Mouse (Mus musculus) kidney, adult 2 months (tissue): ENCODE data around the gene Emc8.

Experiments
- CTCF ChIP-seq: fragments of 200-500 bp; conservative IDR thresholded peaks from 2 replicates; pipeline ENCODE4 v1.5.1; 2011; ENCODE audit warnings: low read depth, mild to moderate bottlenecking, control low read depth, low read length, moderate library complexity, mixed read lengths; ENCODE audit not compliant: insufficient read depth, insufficient read length
- POLR2A ChIP-seq: fragments of 200-500 bp; IDR thresholded peaks from one replicate; pipeline ENCODE4 v1.6.1; 2011; ENCODE audit warnings: low read depth, low read length, control low read depth

DNA sequence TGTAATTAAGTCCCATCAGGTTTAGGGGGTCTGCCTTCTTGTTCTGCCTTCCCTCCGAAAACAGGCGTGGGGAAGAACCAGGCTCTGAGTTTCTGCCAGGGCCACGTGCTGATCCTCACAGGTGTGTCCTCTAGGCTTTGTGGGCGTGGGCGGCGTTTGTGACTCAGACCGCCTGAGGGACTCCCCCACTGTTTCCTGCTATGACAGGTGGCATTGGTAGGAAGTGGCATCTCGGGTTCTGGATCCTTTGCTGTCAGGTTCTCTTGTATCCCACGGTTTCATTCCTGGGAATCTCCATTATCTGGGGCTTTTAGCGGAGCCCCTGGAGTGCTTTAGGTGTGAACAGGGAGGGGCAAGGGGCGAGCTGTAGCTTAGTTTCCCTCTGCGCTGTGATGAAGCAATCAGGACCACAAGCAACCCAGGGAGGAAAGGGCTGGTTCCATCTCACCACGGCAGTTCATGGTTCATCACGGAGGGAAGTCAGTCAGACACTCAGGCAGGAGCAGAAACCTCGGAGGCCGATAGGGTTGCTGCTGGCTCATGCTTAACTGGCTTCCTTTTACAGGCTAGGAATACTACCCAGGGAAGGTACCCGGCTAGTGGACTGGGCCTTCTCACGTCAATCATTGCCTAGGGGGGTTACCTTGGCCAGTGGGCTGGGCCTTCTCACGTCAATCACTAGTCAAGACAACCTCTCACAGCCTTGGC, 33.5 kb upstream of the Emc8 start:
- TF ChIP-seq POLR2A (no peak), CTCF (no peak)
